Mouse (Mus musculus): ENCODE results near the gene H2-Q4.
"Not testable (repeated sequence)": the region's sequence is repeated elsewhere in the genome, so short reads cannot be mapped to it uniquely, and the experiment has no call there.

The H2-Q4 gene

DNA sequence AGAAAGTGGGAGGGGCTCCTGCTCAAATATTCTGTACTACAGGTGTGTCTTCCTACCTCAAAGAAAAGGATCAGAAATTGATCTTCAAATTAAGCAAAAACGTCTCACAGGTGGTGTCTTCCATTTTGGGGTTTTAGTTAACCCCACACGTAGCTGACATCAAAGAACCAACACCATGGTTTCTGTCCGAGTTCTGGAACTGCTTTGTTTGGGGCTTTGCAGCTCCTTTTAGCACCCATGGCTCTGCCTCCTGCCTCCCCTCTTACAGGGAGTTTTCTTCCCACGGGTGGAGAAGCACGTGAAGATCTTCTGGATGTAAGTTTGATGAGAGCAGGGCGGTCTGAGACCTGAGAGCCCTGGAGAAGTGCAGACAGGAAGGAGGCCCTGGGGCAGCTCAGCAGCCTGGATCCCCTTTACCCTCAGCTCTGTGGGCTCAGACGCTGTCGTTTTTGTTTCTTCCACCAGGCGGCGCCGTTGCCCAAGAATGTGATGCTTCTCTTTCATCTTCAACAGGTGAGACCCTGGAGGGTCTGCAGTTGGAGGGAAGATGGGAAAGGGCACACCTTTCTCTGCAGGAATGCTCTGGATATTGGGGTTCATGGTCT, 40.9 kb downstream of the H2-Q4 start:
- not testable (repeated sequence) for DNase-seq (ENCODE audit: inconsistent ontology term)

GRCm38 (mm10) chr17:35421331-35421730, 41.9 kb downstream of the H2-Q4 start:
- not testable (repeated sequence) for DNase-seq (ENCODE audit: inconsistent ontology term)

GRCm38 (mm10) chr17:35422360-35422759, 42.9 kb downstream of the H2-Q4 start:
- not testable (repeated sequence) for DNase-seq (ENCODE audit: inconsistent ontology term)

DNA sequence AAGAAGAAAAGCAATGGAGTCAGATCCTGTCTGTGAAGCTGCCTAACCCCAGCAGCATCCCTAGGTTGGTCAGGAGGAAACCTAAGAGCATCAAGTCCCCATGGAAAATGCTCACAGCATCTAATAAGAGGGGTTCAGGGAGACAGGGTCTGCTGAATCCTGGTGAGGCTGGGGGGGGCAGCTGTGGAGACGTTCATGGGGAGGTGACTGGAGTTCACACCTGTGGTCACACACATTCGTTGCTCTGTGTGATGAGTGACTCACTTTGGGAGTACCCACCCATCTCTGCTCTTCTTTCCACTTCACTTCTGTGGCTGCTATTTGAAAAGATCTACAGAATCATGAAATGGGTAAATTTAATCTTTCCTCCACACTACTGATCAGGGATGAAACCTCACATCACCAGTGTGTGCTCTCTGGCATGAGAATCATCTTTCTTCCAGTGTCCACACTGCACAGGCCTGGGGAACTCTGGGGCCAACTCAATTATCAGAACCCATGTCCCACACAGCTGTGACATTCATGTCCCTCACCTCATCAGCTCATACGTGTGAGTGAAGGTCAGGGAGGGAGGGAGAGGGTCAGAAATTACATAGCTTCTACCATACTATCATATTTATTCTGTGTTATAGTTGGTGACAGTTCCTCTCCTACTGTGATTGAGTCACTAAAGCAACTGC, 43.9 kb downstream of the H2-Q4 start:
- DNase-seq (ENCODE audit: inconsistent ontology term) = not testable (repeated sequence)

DNA sequence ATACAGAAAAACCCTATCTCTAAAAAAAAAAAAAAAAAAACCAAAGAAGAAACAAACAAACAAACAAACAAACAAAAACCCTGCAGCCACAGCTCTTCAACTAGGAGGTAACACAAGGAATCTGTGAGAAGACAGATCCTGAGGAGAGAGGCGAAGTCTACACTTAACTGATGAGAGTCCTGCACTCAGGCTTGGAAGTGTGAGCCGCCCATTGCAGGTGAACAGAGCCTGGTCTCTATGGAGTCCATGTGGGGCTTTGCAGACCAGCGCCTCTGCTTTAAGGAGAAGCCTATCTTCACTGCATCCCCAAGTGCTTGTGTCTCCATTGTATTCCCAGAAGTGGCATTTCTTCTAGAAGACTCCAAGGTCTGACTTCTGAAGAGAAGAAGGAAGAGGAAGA, 44.7 kb downstream of the H2-Q4 start:
- DNase-seq (ENCODE audit: inconsistent ontology term) = not testable (repeated sequence)

DNA sequence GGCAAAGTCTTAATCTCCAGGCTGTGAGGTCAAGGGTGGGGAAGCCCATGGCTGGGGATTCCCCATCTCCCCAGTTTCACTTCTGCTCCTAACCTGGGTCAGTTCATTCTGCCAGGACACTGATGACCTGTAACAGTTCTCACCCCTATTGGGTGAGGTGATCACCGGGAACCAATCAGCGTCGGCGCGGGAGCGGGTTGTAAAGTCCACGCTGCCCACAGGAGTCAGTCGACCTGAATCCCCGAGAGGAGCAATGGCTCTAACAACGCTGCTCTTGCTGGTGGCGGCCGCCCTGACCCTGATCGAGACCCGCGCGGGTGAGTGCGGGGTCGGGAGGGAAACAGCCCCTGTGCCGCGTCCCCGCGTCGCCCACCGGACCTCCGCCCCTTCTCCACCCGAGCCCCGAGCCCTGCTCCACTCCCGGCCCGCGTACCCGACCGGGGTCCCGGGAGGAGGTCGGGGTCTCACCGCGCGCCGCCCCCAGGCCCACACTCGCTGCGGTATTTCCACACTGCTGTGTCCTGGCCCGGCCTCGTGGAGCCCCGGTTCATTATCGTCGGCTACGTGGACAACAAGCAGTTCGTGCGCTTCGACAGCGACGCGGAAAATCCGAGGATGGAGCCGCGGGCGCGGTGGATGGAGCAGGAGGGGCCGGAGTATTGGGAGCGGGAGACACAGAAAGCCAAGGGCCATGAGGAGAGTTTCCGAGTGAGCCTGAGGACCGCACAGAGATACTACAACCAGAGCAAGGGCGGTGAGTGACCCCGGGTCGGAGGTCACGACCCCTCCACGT, 45.4 kb downstream of the H2-Q4 start, which contains the start of gene H2-Q6:
Gene H2-Q6 (plus strand): TSS at position 227 of the 793 bp plus-strand sequence.
- DNase-seq (ENCODE audit: inconsistent ontology term) = peak; percentile 86

DNA sequence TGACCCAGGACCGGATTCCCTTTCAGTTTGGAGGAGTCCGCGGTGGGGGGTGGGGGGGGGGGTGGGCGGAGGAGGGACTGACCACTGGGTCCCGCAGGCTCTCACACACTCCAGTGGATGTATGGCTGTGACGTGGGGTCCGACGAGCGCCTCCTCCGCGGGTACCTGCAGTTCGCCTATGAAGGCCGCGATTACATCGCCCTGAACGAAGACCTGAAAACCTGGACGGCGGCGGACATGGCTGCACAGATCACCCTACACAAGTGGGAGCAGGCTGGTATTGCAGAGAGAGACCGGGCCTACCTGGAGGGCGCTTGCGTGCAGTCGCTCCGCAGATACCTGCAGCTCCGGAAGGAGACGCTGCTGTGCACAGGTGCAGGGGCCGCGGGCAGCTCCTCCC, 46.1 kb downstream of the H2-Q4 start:
- not testable (repeated sequence) for DNase-seq (ENCODE audit: inconsistent ontology term)

DNA sequence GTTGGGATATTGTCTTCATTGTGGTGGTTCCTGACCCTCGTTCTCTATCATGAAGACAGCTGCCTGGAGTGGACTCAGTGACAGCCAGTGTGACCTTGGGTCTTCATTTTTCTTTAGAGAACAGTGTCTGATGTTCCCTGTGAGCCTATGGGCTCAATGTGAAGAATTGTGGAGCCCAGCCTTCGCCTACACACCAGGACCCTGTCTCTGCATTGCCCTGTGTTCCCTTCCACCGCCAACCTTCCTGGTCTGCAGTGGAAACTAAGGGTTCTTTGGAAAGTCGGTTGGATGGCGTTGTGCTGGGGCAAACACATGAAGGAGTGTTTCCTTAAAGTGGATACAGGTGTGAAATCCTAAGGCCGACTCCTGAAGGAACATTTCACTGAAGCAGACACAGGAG, 49.5 kb downstream of the H2-Q4 start:
- DNase-seq (ENCODE audit: inconsistent ontology term) = not testable (repeated sequence)

GRCm38 (mm10) chr17:35430671-35431070, 51.3 kb downstream of the H2-Q4 start:
- DNase-seq (ENCODE audit: inconsistent ontology term) = not testable (repeated sequence)

GRCm38 (mm10) chr17:35432167-35432566, 52.8 kb downstream of the H2-Q4 start:
- DNase-seq (ENCODE audit: inconsistent ontology term) = not testable (repeated sequence)

GRCm38 (mm10) chr17:35434836-35435235, 55.4 kb downstream of the H2-Q4 start:
- not testable (repeated sequence) for DNase-seq (ENCODE audit: inconsistent ontology term)

All from Muller cell, postnatal 12 days (primary cell).